Mouse (Mus musculus) lung, postnatal 0 days (tissue): ENCODE measurements at regions not wholly inside any gene's neighbourhood (a gene's known extent, or its start where the extent isn't known, plus 50 kb on each side); places are given as distances from the start of the nearest gene placed in this dataset.

Source experiments
- CTCF ChIP-seq: IDR thresholded peaks from 2 replicates; pipeline ENCODE4 v1.5.1; 2016; ENCODE audit warnings: antibody characterized with exemption, mild to moderate bottlenecking
- EP300 ChIP-seq: IDR thresholded peaks from 2 replicates; pipeline ENCODE4 v1.6.1; 2016; ENCODE audit warnings: antibody characterized with exemption, mild to moderate bottlenecking, control low read depth

- TF ChIP-seq CTCF (no peak), EP300 (no peak)
Measured at GRCm38 (mm10) chr13:37683045-37683679, 95.0 kb upstream of the Rreb1 start.
